Mouse (Mus musculus) cerebellum, adult 8-10 months (tissue): Measurements from ENCODE around the gene Slamf7.
"Not testable (repeated sequence)": the region's sequence is repeated elsewhere in the genome, so short reads cannot be mapped to it uniquely, and the experiment has no call there.

ENCODE experiments used
- DNase-seq: peaks from one replicate; pipeline ENCODE4 v3.0.0; 2022

The Slamf7 gene

DNA sequence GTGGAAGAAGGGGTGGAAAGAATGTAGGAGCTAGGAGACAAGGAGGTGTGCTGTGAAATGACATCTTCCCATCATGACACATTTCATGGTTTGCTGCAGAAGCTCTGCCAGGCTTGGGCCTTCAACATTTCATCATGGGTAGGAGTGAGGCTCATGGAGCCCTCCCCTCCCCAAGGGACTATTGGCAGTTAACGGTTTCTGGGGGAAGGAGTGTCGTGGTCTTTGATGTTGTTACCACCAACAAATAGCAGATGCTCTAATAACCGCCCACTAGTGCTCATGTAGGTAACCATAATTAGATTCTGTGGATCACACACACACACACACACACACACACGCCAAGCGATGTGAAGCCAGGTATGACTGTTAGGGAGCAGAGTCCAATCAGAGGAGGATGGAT lies at the start of gene Slamf7:
Gene Slamf7 (minus strand): TSS at position 302 of the 400 bp plus-strand sequence.
- DNase-seq = no peak

DNA sequence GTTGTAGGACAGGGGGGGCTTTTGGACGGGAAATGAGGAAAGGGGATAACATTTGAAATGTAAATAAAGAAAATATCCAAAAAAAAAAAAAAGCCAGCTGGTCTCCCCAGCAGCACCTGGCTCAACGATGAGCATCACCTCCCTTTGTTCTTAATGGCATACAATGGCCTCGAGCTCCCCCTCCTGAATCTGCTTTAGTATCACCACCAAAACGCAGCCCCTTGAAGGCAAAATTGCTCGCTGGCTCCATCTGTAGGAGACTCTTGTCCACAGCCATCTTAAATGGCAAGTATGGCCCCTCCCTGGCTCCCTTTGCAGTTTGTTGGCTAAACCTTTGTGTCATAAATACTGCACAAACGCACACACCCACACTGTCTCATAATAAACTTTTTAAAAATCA lies 46.1 kb upstream of the Slamf7 start:
- no peak for DNase-seq

DNA sequence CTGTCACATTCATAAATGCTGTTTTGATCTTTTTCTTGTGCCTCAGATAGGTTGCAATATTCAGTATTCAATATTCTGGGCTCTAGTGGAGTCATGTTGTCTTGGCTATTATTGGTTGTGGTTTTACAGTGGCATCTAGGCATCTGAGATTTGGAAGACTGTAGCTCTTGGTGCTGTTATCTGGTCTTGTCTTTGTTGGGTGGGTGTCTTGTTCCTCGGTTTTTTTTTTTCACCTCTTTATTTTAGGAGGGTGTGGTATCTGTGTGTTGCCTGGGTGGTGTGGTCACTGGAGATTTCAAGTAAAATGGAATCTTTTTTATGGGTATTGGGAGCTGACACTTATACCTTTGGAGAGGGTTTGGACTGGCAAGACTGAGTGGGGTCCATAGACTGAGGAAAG lies 41.1 kb upstream of the Slamf7 start:
- DNase-seq = no peak

DNA sequence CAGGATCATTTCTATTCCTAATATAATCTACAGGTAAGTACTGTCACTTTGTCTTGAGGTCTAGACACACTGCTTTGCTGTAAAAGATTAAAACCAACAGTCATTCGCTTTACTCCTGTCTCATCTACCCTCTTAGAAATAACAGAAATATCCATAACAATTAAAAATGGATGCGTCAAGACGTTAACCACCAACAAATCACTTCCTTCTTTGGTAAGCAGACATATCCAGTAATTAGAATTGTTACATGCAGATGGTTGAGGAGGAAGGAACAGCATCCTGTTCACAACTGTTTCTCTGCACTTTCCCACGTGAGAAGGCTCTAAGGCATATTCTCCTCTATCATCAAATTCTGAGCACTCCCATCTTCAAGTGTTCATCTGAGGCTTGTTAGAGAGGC lies 34.5 kb upstream of the Slamf7 start:
- no peak for DNase-seq

DNA sequence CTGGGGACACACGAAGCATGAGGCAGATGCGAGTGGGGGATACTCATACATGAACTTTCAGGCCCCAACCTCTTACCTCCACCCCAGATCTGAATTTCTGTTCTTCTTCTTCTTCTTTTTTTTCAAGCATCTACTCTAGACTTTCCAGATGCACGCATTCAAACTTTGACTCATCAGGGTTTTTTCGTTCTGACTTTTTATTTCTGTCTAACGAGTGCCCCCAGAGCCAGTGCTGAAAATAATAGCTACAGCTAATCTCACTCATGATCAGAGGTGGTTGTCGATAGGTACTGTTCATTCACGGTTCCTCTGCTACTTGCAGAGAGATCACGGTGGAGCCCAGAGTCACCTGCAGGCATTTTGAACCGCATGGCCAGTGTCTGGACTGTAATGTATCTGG lies 32.1 kb upstream of the Slamf7 start:
- DNase-seq = no peak

DNA sequence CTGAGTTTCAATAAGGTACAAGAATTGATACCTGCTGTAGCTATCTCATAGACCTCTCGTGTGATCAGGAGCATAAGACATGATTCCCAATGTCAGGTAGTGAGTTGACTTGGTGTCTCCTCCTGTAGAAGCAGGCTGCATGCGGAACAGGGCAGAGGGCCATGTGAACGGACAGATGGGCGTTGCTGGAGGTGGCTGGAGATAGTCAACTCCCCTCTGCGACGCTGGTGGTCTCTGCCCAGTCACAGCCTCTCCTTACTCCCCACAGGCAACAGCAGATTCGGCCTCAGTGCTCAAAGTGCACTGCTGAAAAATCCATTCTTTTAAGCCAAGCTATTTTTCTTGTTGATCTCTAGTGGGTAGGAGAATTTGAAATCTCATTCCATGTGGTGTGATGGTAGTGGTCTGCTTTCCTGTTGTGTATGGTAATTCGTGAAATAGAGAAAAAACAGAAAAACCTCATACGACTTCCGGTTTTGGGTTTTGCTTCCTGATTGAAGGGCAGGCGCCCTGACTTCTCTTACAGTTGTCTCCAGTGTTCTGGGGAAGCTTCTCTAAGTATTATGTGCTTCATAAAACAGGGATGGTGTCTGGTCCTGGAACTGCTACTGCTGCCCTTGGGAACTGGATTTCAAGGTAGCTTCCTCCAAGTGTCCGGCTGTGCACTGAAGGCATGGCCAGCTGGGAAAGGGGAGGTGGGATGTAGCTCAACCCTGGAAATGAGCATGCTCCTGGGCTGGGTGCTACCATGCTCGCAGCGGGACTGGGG lies 28.9 kb upstream of the Slamf7 start, which contains the start of gene Cd48:
Gene Cd48 (plus strand): TSS at position 479 of the 769 bp plus-strand sequence.
- no peak for DNase-seq

DNA sequence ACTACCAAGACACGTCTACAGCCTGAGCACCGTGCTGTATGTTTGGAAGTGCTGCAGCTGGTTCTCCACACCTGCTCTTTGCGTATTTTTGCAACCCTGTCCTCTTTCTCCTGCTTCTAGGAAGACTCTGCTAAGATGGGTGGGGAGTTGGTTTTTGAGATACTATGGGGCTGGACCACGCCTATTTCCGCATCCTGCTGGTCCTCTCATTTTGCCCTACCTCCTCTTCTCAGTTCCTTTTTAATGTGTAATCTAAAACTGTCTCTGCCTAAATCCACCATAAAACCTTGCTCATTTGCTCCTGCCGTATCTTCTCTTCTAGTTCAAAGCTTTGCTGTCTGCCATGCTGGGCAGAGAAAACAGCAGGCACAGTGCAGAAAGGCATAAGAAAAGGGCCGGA lies 28.2 kb upstream of the Slamf7 start:
- DNase-seq = no peak

DNA sequence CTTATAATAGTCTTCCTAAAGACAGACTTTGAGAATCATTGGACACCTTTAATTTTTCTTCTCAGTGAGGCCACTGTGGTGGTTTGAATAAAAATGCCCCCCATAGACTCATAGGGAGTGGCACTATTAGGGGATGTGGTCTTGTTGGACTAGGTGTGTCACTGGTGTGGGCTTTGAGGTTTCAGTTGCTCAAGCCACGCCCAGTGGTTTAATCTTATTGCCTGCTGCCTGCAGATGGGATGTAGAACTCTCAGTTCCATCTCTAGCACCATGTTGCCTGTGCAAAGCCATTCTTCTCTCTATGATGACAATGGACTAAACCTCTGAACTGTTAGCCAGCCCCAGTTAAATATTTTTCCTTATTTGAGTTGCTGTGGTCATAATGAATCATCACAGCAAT lies 24.9 kb upstream of the Slamf7 start:
- no peak for DNase-seq

DNA sequence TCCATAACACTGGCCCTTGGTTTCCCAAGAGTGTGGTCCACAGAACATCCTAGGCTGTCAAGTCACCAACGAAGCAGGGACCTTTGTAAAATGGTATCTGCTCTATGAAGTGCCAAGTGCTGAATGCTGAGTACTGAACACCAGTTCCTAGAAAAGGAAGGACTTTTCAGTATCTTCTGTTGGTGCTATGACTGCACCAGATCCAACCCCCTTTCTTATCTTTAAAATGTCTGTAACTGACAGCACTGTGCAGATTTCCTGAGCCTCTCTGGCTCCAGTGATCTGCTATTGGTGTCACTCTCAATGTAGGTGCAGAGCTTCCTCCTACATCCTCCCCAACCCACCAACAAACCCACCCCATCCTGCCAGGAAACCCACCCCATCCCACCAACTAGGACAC lies 21.6 kb upstream of the Slamf7 start:
- no peak for DNase-seq

DNA sequence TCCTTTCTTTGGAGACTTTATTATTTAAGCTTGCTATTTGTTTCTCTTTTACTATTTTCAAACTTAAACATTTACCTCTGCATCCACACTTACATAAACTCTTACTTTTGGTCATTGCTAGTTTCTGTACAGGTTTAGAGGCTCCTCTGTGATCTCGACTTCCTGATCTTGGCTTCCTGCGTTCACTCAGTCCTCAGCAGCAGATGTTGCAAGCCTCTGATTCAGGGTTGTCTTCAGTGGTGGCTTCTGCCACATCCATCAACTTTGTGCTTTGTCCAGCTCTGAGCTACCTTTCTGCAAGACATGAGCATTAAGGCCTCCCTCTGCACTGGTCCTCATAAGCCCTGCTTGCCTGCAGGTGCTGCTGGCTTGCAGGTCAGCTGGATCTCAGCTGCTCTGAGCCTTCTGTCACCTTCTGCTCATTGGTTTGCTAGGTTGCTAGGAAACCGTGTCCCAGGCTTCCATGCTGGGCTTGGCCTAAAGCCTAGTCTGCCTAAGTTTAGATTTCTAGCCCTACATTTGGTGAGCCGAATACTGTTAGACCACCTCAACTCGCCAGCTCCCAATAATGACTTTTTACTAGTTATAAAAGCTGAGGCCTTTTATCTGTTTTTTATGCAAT lies 20.1 kb upstream of the Slamf7 start:
- peak; percentile 21 for DNase-seq

DNA sequence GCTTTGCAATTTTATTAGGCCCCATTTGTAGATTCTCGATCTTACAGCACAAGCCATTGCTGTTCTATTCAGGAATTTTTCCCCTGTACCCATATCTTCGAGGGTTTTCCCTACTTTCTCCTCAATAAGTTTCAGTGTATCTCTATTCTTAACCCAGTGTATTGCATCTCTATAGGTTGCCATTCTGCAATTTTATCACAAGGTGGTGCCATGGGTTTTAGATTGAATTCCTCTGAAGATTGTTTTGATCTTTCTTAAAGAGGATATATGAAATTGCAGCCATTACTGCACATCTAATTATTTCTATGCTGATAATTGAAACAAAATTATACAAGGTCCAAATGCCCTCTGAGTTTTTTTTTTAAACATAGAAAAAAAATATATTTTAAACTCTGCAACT lies 19.6 kb upstream of the Slamf7 start:
- DNase-seq = not testable (repeated sequence)

DNA sequence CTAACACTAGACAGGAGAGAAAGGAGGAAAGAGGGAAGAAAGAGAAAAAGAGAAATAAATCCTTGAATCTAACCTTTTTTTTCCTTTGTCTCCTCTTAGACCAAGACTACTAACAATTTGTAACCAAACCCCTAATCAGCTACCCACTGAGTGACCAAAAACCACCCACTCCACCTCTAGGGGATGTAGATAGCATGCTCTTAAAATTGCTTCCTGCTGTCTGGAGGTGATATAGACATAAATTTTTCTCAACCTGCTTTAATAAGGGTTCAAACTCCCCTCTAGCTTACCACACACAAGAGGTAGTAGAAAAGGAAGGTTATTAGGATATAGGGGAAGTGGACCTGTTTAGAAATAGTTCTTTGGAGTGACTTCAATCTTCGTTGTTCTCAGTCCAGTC lies 14.3 kb upstream of the Slamf7 start:
- no peak for DNase-seq

DNA sequence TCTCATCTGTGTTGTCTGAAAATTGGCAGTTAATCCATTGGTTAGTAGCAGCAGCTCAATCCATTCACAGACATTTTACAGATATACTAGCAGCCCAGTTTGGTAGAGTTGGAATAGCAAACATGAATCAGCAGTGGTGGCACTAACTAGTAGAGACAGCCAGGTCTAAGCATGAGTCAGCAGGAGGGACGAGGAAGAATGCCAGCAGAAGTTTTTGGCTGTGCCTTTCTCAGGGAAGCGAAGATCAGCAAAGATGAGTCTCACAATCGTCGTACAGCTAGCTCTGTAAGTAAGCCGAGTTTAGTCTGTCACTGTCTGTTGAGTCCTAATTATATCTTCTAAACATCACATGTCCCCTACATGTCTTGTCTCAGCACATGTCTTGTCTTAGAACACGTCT lies 13.5 kb upstream of the Slamf7 start:
- no peak for DNase-seq

DNA sequence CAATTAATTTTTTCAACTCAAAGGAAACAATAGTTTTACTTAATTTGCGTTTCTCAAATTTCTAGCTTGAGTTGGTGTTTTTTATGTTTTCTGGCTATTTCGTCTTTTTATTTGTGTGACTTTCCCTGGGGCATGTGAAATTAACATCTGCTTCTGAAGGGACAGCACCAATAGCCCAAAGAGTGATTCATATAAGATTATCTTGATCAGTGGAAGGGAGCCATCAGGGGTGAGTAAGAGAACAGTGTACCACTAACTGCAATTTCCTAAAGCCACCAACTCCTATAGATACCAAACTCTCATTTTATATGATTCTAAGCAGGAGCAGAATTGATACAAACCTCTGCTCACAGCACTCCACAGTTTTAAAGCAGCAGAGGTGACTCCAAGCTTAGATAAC lies 10.9 kb upstream of the Slamf7 start:
- no peak for DNase-seq

DNA sequence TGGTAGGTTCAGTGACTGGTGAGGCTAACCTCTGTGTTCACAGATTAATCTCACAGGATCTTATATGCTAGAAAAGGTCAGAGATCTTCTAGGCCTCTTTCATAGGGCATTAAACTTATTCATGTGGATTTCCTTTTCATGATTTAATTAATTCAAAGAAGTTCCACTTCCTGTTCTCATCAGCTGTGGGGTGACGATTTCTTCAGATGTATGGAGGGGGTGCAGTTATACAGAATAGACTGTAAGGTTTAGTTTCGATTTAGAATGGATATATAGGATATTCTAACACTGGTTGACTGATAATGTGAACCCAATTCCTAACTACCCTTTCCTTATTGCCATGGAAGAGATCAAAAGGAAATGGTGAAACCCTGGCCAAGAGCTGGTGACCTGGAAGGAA lies 8.6 kb upstream of the Slamf7 start:
- no peak for DNase-seq

DNA sequence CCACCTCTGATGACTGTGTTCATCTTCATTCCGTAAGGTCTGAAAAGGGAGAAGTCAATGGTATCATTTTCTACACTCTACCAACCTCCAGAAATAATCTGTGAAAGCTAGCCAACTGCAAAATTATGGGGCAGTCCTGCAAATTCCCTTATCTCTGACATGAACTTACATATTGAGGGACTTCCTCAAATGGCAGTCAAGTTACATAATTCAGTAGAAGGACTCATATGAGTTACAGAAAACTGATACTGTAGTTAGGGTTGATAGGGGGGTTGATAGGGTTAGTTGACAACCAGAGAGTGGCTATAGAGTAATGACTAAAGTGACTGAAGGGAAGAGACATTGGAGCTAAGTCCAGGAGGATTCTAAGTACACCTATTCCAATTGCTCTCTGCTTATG lies 7.6 kb upstream of the Slamf7 start:
- no peak for DNase-seq

DNA sequence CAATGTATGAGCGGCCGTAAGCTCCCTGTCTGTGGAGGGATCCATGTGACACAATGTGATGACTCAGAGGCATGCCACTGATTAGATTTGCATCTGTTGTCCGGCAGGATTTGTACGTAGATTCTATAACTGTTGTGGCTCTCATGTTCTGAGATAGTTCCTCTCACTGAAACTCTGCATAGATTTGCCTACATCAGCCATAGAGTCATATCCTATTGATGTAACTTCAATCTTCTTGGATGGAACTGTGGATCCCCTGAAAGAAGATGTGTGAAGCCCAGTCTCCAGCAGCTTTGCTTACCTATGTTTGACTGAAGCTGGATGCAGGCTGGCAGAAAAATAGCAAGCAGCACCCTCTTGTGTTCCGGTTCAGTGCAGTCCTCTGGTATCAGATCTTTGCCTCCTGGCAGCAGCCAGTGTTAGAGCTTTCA lies 5.7 kb upstream of the Slamf7 start:
- DNase-seq = no peak

DNA sequence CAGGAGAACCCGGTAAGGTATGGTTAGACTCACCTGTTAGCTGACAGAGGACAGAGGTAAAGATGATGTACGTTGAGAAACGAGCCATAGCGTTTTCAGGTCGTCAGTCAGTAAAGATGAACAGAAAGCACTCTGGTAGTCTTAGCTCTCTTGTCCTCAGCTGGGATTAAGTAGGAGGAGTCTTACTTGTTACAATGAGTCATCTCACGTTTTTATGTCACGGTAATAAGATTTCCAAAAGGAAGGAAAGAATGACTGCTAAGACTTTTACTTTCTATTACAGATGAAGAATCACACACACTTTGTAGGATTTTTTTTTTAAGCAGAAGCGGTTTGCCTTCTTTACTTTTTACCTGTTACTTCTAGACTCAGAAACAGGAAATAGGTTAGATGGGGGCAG lies 4.0 kb downstream of the Slamf7 start:
- no peak for DNase-seq

DNA sequence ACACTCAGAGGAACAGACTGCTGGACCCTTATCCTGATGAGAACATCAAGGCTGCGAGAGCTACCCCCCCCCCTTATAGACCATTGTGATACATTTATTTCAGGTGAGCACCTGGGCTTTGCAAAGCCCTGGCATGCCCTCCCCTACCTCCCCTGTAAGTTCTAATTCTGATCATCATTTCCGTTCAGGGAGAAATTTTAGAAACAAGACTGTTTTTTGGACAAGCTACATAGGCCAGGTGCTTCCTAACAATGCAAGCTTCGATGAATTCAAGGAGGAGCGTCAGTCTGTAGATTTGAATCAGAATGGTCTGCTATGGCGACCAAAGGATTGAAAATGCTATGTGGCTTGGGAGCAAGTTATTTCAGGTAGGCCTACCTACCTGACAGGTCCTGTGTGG lies 5.1 kb downstream of the Slamf7 start:
- no peak for DNase-seq

DNA sequence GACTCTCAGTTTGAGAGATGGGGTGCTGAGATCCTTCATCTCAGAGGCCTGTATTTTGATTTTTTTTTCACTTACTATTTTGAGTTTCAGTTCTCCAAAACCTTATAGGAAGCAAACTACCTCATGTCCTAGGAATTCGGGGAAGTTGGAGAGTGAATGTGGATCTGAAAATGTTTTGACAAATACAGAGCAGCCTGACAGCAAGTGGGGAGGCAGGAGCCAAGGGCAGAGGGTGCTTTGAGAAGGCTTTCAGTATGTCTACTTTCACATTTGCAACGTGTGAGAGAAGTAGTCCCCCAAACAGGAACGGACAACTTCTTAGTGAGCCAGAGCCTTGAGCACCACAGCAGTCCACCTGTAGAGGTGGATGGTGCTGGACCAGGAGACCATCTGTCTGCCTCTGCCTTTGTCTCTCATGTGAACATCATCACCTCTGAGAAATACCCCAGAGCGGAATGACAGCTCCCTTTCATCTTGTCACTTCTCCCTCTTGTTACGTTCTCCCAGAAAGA lies 6.3 kb downstream of the Slamf7 start:
- DNase-seq = no peak

DNA sequence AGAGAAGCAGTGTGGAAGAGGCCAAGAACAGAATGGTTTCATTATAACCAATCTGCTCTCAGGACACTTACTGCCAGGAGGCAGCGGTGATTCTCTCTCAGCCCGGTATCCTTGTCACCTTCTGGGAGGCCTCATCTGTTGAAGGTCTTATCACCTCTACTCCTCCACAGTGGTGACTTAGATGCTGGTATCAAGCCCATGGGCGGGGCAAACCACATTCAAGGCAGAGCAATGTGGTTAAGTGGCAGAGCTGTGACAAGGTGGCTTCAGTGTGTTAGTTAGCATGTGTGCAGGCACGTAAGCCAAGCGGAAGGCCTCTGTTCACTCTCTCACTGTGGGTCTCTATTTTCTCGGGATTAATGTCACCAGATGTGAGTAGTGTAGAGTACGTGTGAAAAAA lies 9.2 kb downstream of the Slamf7 start:
- no peak for DNase-seq

DNA sequence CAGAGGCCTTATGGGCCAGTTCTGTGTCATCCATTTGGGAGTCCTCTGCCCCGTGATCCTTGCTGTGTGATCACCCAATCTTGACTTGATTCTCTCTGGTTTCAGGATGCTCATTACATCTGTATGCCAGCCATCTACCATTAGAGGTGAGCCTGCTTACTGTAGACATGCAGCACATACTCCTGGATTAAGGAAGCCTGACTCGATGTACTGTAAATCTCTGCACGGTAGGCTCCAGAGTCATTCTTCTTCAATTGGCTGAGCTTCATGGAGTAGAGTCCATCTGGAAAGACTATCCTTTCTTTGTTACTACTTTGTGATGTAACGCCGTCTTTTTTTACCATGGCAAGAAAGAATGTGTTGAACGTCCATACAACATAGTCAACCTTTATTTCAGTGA lies 12.0 kb downstream of the Slamf7 start:
- DNase-seq = no peak

DNA sequence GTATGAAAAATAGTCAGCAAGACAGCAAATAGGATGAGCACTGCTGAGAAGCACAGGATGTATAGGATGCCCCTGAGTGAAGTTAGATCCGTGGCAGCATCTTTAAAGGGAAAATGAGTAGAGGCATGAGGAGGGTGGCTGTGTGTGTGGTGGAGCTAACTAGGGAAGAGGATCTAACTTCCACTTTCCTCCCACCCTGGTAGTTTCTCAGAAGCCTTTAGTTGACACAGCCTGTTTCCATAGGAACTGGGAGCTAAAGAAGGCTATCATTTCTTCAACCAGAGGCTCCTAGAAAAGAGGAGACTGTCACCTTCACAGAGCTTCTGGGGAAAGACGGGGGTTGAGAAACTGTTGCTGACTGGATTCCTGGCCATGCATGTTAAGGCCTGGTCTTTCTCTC lies 14.1 kb downstream of the Slamf7 start:
- DNase-seq = no peak

DNA sequence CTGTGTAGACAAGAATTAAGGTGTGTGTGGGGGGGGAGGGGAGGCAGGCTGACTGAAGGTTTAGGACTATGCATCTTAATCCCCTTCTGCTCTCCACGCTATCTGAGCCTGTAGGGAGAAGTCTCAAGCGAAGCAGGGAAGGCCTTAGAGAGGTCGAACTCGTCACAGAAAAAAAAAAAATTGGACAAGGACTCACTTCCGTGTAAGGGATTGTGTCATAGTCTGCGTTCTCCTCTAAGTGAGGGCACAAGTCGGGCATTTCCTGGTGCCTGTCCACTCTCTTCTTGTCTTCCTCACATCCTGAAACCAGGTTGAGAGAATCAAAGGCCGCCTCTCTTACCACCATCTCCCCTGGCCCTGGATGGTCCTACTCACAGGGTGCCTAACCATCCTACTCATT lies 15.7 kb downstream of the Slamf7 start:
- DNase-seq = no peak

DNA sequence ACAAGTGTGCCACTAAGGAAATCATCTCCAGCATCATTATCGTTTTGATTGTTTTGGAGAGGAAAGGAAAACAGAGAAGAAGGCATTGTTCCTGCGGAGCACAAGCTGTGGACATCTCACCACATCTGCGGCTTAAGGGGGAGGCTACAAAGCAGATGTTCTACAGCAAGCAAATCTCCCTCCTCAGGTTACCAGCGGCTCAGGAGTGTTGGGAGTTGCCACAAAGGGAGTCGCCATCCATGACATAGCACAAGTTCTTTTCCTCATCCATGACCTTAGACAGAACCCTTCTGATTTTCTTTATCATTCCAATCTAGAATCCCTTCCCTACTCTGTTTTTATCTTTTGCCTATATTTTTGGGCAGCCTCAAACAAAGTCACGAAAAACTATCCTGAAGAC lies 17.1 kb downstream of the Slamf7 start:
- no peak for DNase-seq
